Mouse (Mus musculus) adrenal gland, postnatal 25 days (tissue): ENCODE results near the gene Fat3. TPM values are rescaled to one million over a fixed set of nuclear protein-coding genes. Genes with fewer than 3 reads are reported as not detected.

Experiments
- DNase-seq: peaks from one replicate; pipeline ENCODE4 v3.0.0; 2021; ENCODE audit warnings: mixed read lengths
- total RNA-seq: library from RNA; stranded (reverse); gene quantifications from 2 replicates; pipeline ENCODE4 v1.2.3, GENCODE M21; 2021

Gene Fat3
- total RNA-seq, 1 experiment from 2014 or later = 3.5 TPM

GRCm38 (mm10) chr9:15943486-15944153 lies 557.5 kb downstream of the Fat3 start:
- DNase-seq = no peak

GRCm38 (mm10) chr9:15941818-15942217 lies 559.3 kb downstream of the Fat3 start:
- DNase-seq = no peak

- DNase-seq = no peak
Measured at GRCm38 (mm10) chr9:15940933-15941673, 560.0 kb downstream of the Fat3 start.

- peak; percentile 21 for DNase-seq
Measured at GRCm38 (mm10) chr9:15939594-15939993, 561.5 kb downstream of the Fat3 start.

GRCm38 (mm10) chr9:15937837-15938514 lies 563.1 kb downstream of the Fat3 start:
- DNase-seq = peak; percentile 30

- no peak for DNase-seq
Measured at GRCm38 (mm10) chr9:15930928-15931443, 570.1 kb downstream of the Fat3 start.

GRCm38 (mm10) chr9:15928331-15928730 lies 572.8 kb downstream of the Fat3 start:
- no peak for DNase-seq

- no peak for DNase-seq
Measured at GRCm38 (mm10) chr9:15927378-15928083, 573.6 kb downstream of the Fat3 start.

GRCm38 (mm10) chr9:15925237-15925636 lies 575.8 kb downstream of the Fat3 start:
- DNase-seq = no peak

GRCm38 (mm10) chr9:15920271-15920670 lies 580.8 kb downstream of the Fat3 start:
- no peak for DNase-seq

- DNase-seq = no peak
Measured at GRCm38 (mm10) chr9:15919373-15920005, 581.6 kb downstream of the Fat3 start.

GRCm38 (mm10) chr9:15916600-15916999 lies 584.5 kb downstream of the Fat3 start:
- no peak for DNase-seq

- no peak for DNase-seq
Measured at GRCm38 (mm10) chr9:15912735-15913134, 588.4 kb downstream of the Fat3 start.

- DNase-seq = no peak
Measured at GRCm38 (mm10) chr9:15909397-15910113, 591.5 kb downstream of the Fat3 start.

- DNase-seq = no peak
Measured at GRCm38 (mm10) chr9:15903948-15904750, 596.9 kb downstream of the Fat3 start.

- no peak for DNase-seq
Measured at GRCm38 (mm10) chr9:15898112-15898511, 603.0 kb downstream of the Fat3 start.

GRCm38 (mm10) chr9:15886756-15887155 lies 614.3 kb downstream of the Fat3 start:
- no peak for DNase-seq

GRCm38 (mm10) chr9:15880754-15881153 lies 620.3 kb downstream of the Fat3 start:
- DNase-seq = no peak

- no peak for DNase-seq
Measured at GRCm38 (mm10) chr9:15880160-15880603, 620.9 kb downstream of the Fat3 start.

GRCm38 (mm10) chr9:15874506-15875160 lies 626.5 kb downstream of the Fat3 start, which contains the start of gene Mtnr1b:
Gene Mtnr1b, minus strand, starts transcription at chr9:15874556.
- no peak for DNase-seq
